Mouse (Mus musculus) adrenal gland, postnatal 14 days (tissue): ENCODE data around the gene Vps41. TPM values are rescaled to one million over a fixed set of nuclear protein-coding genes. Genes with fewer than 3 reads are reported as not detected.
A peak's percentile ranks its signal among the peaks of the same experiment; 100 is the strongest.

Experiments
- DNase-seq: peaks from one replicate; pipeline ENCODE4 v3.0.0; 2021; ENCODE audit warnings: mixed read lengths
- long read RNA-seq, 2 experiments: library from polyadenylated mRNA; stranded (forward); transcript quantifications; one replicate each; pipeline ENCODE4 v2.0.0; 2021
- total RNA-seq: library from RNA; stranded (reverse); gene quantifications from 2 replicates; pipeline ENCODE4 v1.2.3, GENCODE M21; 2021

The Vps41 gene
- total RNA-seq, result 71.6 and 80.2 TPM in 2 replicates
- long read RNA-seq, experiment 1, transcript Vps41-201 (29 exons, 3,199 nt), result major isoform, 110 of 128 reads
- long read RNA-seq, experiment 1, partial matches to known transcripts, result 6 of 128 reads
- long read RNA-seq, experiment 1, other reads (novel, unspliced or antisense), result 12 of 128 reads
- long read RNA-seq, experiment 2, transcript Vps41-201 (29 exons, 3,199 nt), result major isoform, 63 of 73 reads
- long read RNA-seq, experiment 2, partial matches to known transcripts, result 5 of 73 reads
- long read RNA-seq, experiment 2, other reads (novel, unspliced or antisense), result 5 of 73 reads

- peak; percentile 79 for DNase-seq
Observed at GRCm38 (mm10) chr13:18717185-18717584, at the start of gene Vps41. Gene Vps41, plus strand, starts transcription at chr13:18717286.

GRCm38 (mm10) chr13:18698518-18699065 is 18.5 kb upstream of the Vps41 start:
- peak; percentile 51 for DNase-seq

- DNase-seq, result no peak
Observed at GRCm38 (mm10) chr13:18711685-18712084, 5.4 kb upstream of the Vps41 start.

GRCm38 (mm10) chr13:18716707-18717106 is 379 bp upstream of the Vps41 start:
- no peak for DNase-seq

- no peak for DNase-seq
Observed at GRCm38 (mm10) chr13:18718461-18718860, 1.4 kb downstream of the Vps41 start.

- no peak for DNase-seq
Observed at GRCm38 (mm10) chr13:18730666-18731065, 13.6 kb downstream of the Vps41 start.

- no peak for DNase-seq
Observed at GRCm38 (mm10) chr13:18736590-18736989, 19.5 kb downstream of the Vps41 start.

- no peak for DNase-seq
Observed at GRCm38 (mm10) chr13:18743575-18744265, 26.6 kb downstream of the Vps41 start.

- DNase-seq, result no peak
Observed at GRCm38 (mm10) chr13:18744266-18744652, 27.2 kb downstream of the Vps41 start.

- DNase-seq, result peak; percentile 22
Observed at GRCm38 (mm10) chr13:18757958-18758357, 40.9 kb downstream of the Vps41 start.

GRCm38 (mm10) chr13:18759361-18760056 is 42.4 kb downstream of the Vps41 start:
- no peak for DNase-seq

- DNase-seq, result no peak
Observed at GRCm38 (mm10) chr13:18761452-18761851, 44.4 kb downstream of the Vps41 start.

- no peak for DNase-seq
Observed at GRCm38 (mm10) chr13:18767893-18768292, 50.8 kb downstream of the Vps41 start.

- DNase-seq, result no peak
Observed at GRCm38 (mm10) chr13:18768495-18768894, 51.4 kb downstream of the Vps41 start.

GRCm38 (mm10) chr13:18773437-18774198 is 56.5 kb downstream of the Vps41 start:
- DNase-seq, result no peak

- DNase-seq, result no peak
Observed at GRCm38 (mm10) chr13:18781250-18781649, 64.2 kb downstream of the Vps41 start.

GRCm38 (mm10) chr13:18785702-18786101 is 68.6 kb downstream of the Vps41 start:
- DNase-seq, result no peak

GRCm38 (mm10) chr13:18788040-18788439 is 71.0 kb downstream of the Vps41 start:
- no peak for DNase-seq

- no peak for DNase-seq
Observed at GRCm38 (mm10) chr13:18788689-18789088, 71.6 kb downstream of the Vps41 start.

- no peak for DNase-seq
Observed at GRCm38 (mm10) chr13:18789662-18790061, 72.6 kb downstream of the Vps41 start.

GRCm38 (mm10) chr13:18790086-18790485 is 73.0 kb downstream of the Vps41 start:
- no peak for DNase-seq

- DNase-seq, result no peak
Observed at GRCm38 (mm10) chr13:18791314-18791713, 74.2 kb downstream of the Vps41 start.
